Mouse (Mus musculus): ENCODE results near the gene Nxn. TPM values are rescaled to one million over a fixed set of nuclear protein-coding genes. Genes with fewer than 3 reads are reported as not detected.

Nxn gene
- polyA plus RNA-seq, 1 experiment from 2014 or later = 45.2 TPM

- H3K27ac ChIP-seq (ENCODE audit: low read depth, low read length) = peak overlapping the region; percentile 24; the same call in 1 of the 2 replicates
- peaks cover 27% of the 10 kb centered on the region for H3K4me1 ChIP-seq (replicated peaks; ENCODE audit: control insufficient read depth, insufficient read depth, low read length)
- no peak for DNase-seq (ENCODE audit: low spot score)
- H3K27me3 ChIP-seq (ENCODE audit: control insufficient read depth, insufficient read depth, low read length) = no peaks in the 10 kb centered on the region
- no peaks in the 10 kb centered on the region for H3K36me3 ChIP-seq (ENCODE audit: control insufficient read depth, insufficient read depth, low read length)
- no peak for ATAC-seq (ENCODE audit: low FRiP score)
- WGBS = 50% methylated on average over 16 of the region's 16 CpGs
- no peaks in the 10 kb centered on the region for H3K9me3 ChIP-seq (ENCODE audit: control insufficient read depth, low read length)
- H3K9ac ChIP-seq (ENCODE audit: low read depth, low read length) = no peak overlapping the region
- H3K4me2 ChIP-seq (replicated peaks; ENCODE audit: low read depth, low read length) = no peak overlapping the region
- H3K4me3 ChIP-seq (ENCODE audit: low read depth, low read length) = no peak overlapping the region
Measured at GRCm38 (mm10) chr11:76352861-76353558, 45.9 kb downstream of the Nxn start.

DNA sequence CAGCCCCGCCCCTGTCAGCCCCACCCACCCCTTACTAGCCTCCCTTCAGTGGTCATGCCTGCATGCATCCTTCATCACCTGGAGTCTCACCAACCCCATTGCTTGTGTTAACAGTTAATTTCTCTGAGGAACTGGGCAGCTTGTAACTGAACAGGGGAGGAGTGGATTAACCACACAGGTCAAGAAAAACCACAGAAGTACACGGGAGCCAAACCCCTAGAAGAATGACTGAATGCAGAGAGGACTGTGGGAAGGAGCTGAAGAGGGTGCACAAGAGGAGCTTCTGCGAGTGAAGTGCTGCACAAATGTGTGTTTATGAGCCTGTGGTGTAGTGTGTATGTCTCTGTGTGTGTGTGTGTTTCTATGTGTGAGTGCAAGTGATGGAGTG, 47.3 kb downstream of the Nxn start:
- Histone ChIP-seq H3K4me3 (ENCODE audit: low read depth, low read length) (no peak overlapping the region), H3K27me3 (ENCODE audit: control insufficient read depth, insufficient read depth, low read length) (no peaks in the 10 kb centered on the region), H3K4me2 (replicated peaks; ENCODE audit: low read depth, low read length) (no peak overlapping the region), H3K27ac (ENCODE audit: low read depth, low read length) (no peak overlapping the region), H3K9ac (ENCODE audit: low read depth, low read length) (no peak overlapping the region), H3K9me3 (ENCODE audit: control insufficient read depth, low read length) (no peaks in the 10 kb centered on the region), H3K4me1 (replicated peaks; ENCODE audit: control insufficient read depth, insufficient read depth, low read length) (peaks cover 21% of the 10 kb centered on the region), H3K36me3 (ENCODE audit: control insufficient read depth, insufficient read depth, low read length) (no peaks in the 10 kb centered on the region)
- 17% methylated on average over 3 of the region's 3 CpGs for WGBS
- ATAC-seq (ENCODE audit: low FRiP score) (peak; percentile 45; the same call in 1 of the 2 replicates), DNase-seq (ENCODE audit: low spot score) (no peak)

DNA sequence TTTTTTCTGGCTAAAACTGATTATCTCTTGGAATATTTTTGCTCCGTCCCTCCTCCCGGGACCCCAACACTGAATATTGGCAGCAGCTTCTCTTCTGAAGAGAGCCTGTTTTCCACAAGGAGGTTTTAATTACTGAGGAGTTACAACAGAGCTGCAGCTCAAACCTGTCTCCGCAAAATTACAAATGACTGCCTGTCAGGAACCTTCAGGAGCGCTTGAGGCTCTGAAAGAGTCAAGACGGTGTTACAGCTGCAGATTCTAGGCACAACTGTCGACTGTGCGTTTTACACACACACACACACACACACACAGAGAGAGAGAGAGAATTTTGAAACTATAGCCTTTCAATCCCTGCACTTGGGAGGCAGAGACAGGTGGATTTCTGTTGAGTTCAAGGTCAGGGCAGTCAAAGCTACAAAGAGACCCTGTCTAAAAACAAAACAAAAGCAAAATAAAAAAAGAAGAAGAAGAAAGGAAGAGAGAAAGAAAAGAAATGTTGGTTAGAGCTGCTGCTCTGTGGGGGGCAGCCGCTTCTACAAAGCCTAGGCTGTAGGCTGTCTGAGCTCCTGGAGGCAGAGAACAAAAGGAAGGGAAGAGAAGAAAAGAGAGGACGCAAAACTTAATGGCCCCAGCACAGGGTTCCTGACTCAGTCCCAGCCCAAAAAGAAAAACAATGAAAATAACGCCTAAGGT, 47.9 kb downstream of the Nxn start:
- H3K4me2 ChIP-seq (replicated peaks; ENCODE audit: low read depth, low read length) = no peak overlapping the region
- ATAC-seq (ENCODE audit: low FRiP score) (peak; percentile 60; the same call in 1 of the 2 replicates), DNase-seq (ENCODE audit: low spot score) (peak; percentile 42)
- 12% methylated on average over 10 of the region's 10 CpGs for WGBS
- H3K36me3 ChIP-seq (ENCODE audit: control insufficient read depth, insufficient read depth, low read length) = no peaks in the 10 kb centered on the region
- no peaks in the 10 kb centered on the region for H3K27me3 ChIP-seq (ENCODE audit: control insufficient read depth, insufficient read depth, low read length)
- no peak overlapping the region for H3K4me3 ChIP-seq (ENCODE audit: low read depth, low read length)
- H3K9ac ChIP-seq (ENCODE audit: low read depth, low read length) = no peak overlapping the region
- peak overlapping the region; percentile 56; the same call in 1 of the 2 replicates for H3K27ac ChIP-seq (ENCODE audit: low read depth, low read length)
- H3K4me1 ChIP-seq (replicated peaks; ENCODE audit: control insufficient read depth, insufficient read depth, low read length) = peaks cover 21% of the 10 kb centered on the region
- no peaks in the 10 kb centered on the region for H3K9me3 ChIP-seq (ENCODE audit: control insufficient read depth, low read length)

GRCm38 (mm10) chr11:76349833-76350232, 49.1 kb downstream of the Nxn start:
- DNase-seq (ENCODE audit: low spot score) (no peak), ATAC-seq (ENCODE audit: low FRiP score) (no peak)
- H3K9ac ChIP-seq (ENCODE audit: low read depth, low read length) = no peak overlapping the region
- no peak overlapping the region for H3K4me2 ChIP-seq (replicated peaks; ENCODE audit: low read depth, low read length)
- no peaks in the 10 kb centered on the region for H3K36me3 ChIP-seq (ENCODE audit: control insufficient read depth, insufficient read depth, low read length)
- peak overlapping the region; percentile 34; the same call in 1 of the 2 replicates for H3K27ac ChIP-seq (ENCODE audit: low read depth, low read length)
- WGBS = 51% methylated on average over 5 of the region's 5 CpGs
- no peak overlapping the region for H3K4me3 ChIP-seq (ENCODE audit: low read depth, low read length)
- peaks cover 21% of the 10 kb centered on the region for H3K4me1 ChIP-seq (replicated peaks; ENCODE audit: control insufficient read depth, insufficient read depth, low read length)
- H3K27me3 ChIP-seq (ENCODE audit: control insufficient read depth, insufficient read depth, low read length) = no peaks in the 10 kb centered on the region
- H3K9me3 ChIP-seq (ENCODE audit: control insufficient read depth, low read length) = no peaks in the 10 kb centered on the region

DNA sequence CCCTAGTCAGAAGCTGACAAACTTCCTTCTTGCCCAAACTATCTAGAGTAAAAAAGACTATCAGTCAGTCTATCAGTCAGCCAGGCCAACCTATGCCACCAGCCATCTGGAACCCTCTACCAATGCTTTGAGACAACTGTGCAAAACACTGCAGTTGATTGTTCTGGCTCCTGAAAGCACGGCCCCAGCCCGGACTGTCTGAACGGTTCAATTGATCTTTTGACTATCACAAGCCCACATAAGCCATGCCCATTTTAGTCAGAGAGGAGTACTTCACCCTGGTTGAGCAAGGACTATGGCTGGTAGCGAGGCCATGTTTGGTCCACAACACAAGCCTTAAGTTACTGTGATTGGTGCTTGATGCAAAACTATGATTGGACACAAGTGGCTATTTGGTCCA, 51.4 kb downstream of the Nxn start:
- no peak overlapping the region for H3K27ac ChIP-seq (ENCODE audit: low read depth, low read length)
- WGBS = 35% methylated on average over 4 of the region's 4 CpGs
- no peak for ATAC-seq (ENCODE audit: low FRiP score)
- no peak for DNase-seq (ENCODE audit: low spot score)
- no peaks in the 10 kb centered on the region for H3K27me3 ChIP-seq (ENCODE audit: control insufficient read depth, insufficient read depth, low read length)
- no peak overlapping the region for H3K4me2 ChIP-seq (replicated peaks; ENCODE audit: low read depth, low read length)
- peaks cover 15% of the 10 kb centered on the region for H3K4me1 ChIP-seq (replicated peaks; ENCODE audit: control insufficient read depth, insufficient read depth, low read length)
- H3K9ac ChIP-seq (ENCODE audit: low read depth, low read length) = no peak overlapping the region
- H3K4me3 ChIP-seq (ENCODE audit: low read depth, low read length) = no peak overlapping the region
- no peaks in the 10 kb centered on the region for H3K36me3 ChIP-seq (ENCODE audit: control insufficient read depth, insufficient read depth, low read length)
- H3K9me3 ChIP-seq (ENCODE audit: control insufficient read depth, low read length) = no peaks in the 10 kb centered on the region

GRCm38 (mm10) chr11:76343031-76343430, 55.9 kb downstream of the Nxn start:
- no peak for DNase-seq (ENCODE audit: low spot score)
- 54% methylated on average over 9 of the region's 9 CpGs for WGBS
- Histone ChIP-seq H3K4me3 (ENCODE audit: low read depth, low read length) (no peak overlapping the region), H3K27ac (ENCODE audit: low read depth, low read length) (no peak overlapping the region), H3K9me3 (ENCODE audit: control insufficient read depth, low read length) (no peaks in the 10 kb centered on the region), H3K36me3 (ENCODE audit: control insufficient read depth, insufficient read depth, low read length) (no peaks in the 10 kb centered on the region), H3K27me3 (ENCODE audit: control insufficient read depth, insufficient read depth, low read length) (no peaks in the 10 kb centered on the region), H3K4me1 (replicated peaks; ENCODE audit: control insufficient read depth, insufficient read depth, low read length) (no peaks in the 10 kb centered on the region; the same call in 1 of the 2 replicates), H3K4me2 (replicated peaks; ENCODE audit: low read depth, low read length) (no peak overlapping the region), H3K9ac (ENCODE audit: low read depth, low read length) (no peak overlapping the region)
- no peak for ATAC-seq (ENCODE audit: low FRiP score)

- 79% methylated on average over 14 of the region's 14 CpGs for WGBS
- DNase-seq (ENCODE audit: low spot score) = no peak
- no peaks in the 10 kb centered on the region for H3K9me3 ChIP-seq (ENCODE audit: control insufficient read depth, low read length)
- no peaks in the 10 kb centered on the region for H3K27me3 ChIP-seq (ENCODE audit: control insufficient read depth, insufficient read depth, low read length)
- H3K36me3 ChIP-seq (ENCODE audit: control insufficient read depth, insufficient read depth, low read length) = no peaks in the 10 kb centered on the region
- no peaks in the 10 kb centered on the region; the same call in 1 of the 2 replicates for H3K4me1 ChIP-seq (replicated peaks; ENCODE audit: control insufficient read depth, insufficient read depth, low read length)
- H3K9ac ChIP-seq (ENCODE audit: low read depth, low read length) = no peak overlapping the region
- H3K4me3 ChIP-seq (ENCODE audit: low read depth, low read length) = no peak overlapping the region
- H3K4me2 ChIP-seq (replicated peaks; ENCODE audit: low read depth, low read length) = no peak overlapping the region
- no peak overlapping the region for H3K27ac ChIP-seq (ENCODE audit: low read depth, low read length)
- ATAC-seq (ENCODE audit: low FRiP score) = no peak
Measured at GRCm38 (mm10) chr11:76341884-76342645, 56.9 kb downstream of the Nxn start.

DNA sequence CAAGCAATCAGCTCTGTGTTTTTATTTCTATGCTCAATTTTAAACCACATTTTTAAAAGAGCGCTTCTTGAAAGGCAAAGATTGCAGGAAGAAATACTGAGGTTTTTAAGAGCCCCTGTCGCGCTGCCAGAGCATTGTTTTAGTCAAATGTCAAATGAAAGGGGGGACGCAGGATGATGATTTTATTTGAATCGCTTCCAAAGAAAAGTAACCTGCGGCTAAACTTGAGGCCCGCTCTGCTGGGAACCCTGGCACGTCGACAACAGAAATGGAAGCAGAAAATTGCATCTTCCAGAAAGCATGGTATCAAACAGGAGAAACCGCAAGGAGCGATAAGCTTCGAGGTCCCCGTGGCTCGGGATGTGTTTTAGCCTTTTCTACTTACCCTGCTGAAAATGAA, 57.8 kb downstream of the Nxn start:
- ATAC-seq (ENCODE audit: low FRiP score) (no peak), DNase-seq (ENCODE audit: low spot score) (no peak)
- Histone ChIP-seq H3K9ac (ENCODE audit: low read depth, low read length) (no peak overlapping the region), H3K9me3 (ENCODE audit: control insufficient read depth, low read length) (no peaks in the 10 kb centered on the region), H3K4me2 (replicated peaks; ENCODE audit: low read depth, low read length) (no peak overlapping the region), H3K4me3 (ENCODE audit: low read depth, low read length) (no peak overlapping the region), H3K36me3 (ENCODE audit: control insufficient read depth, insufficient read depth, low read length) (no peaks in the 10 kb centered on the region), H3K4me1 (replicated peaks; ENCODE audit: control insufficient read depth, insufficient read depth, low read length) (no peaks in the 10 kb centered on the region; the same call in 1 of the 2 replicates), H3K27ac (ENCODE audit: low read depth, low read length) (no peak overlapping the region), H3K27me3 (ENCODE audit: control insufficient read depth, insufficient read depth, low read length) (no peaks in the 10 kb centered on the region)
- WGBS = 82% methylated on average over 14 of the region's 14 CpGs

Data from hindbrain, embryonic 11.5 days (tissue).